Mouse (Mus musculus) hematopoietic stem cell, adult 5-6 weeks (primary cell): Measurements from ENCODE around the gene Olfr279. TPM values are rescaled to one million over a fixed set of nuclear protein-coding genes. Genes with fewer than 3 reads are reported as not detected.
"Not testable (repeated sequence)": the region's sequence is repeated elsewhere in the genome, so short reads cannot be mapped to it uniquely, and the experiment has no call there.

Experiments
- ATAC-seq, 2 experiments: fragments of 125-278 bp in 1 of 2; replicated peaks in 1 of 2; 2 replicates each; pipeline ENCODE4 v1.8.0; 2016 to 2017; ENCODE audit warnings: inconsistent platforms in 2 of 2, mild to moderate bottlenecking in 2 of 2, moderate number of reproducible peaks in 2 of 2, low read depth in 1 of 2, moderate TSS enrichment in 1 of 2; ENCODE audit not compliant: low FRiP score in 2 of 2, poor library complexity in 2 of 2, severe bottlenecking in 2 of 2, insufficient read depth in 1 of 2, low TSS enrichment in 1 of 2
- total RNA-seq: library from RNA; stranded (forward); fragments of 172-1452, 232-1000 nt; gene quantifications from 2 replicates; pipeline ENCODE4 v1.2.3, GENCODE M21; 2017

Gene Olfr279
- total RNA-seq, 1 experiment from 2014 or later = not detected

DNA sequence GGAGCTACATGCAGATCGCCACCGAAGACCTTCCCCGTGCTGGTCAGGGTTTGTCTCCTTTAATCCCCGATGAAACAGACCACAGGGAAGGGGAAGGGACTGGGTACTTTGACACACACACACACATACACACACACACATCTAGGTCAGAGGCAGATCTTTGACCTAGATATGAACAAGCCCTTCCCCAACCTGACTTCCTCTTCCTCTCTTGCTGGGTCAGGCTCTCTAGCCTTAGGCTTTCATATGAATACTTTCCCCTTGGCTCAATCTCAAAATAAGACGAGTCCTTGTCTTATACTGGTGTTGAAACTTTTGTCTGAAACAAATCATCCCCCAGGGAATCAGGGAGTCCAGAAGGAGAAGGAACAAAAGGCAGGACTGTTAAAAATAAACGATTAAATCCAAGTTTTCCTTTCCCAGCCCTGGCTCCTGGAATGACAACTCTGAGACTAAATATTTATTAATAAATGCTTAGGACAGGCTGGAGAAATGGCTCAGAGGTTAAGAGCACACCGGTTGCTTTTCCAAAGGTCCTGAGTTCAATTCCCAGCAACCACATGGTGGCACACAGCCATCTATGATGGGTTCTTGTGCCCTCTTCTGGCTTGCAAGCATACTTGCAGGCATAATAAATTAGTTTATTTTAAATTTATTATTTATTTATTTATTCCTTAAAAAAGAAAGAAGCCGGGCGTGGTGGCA lies 14.2 kb downstream of the Olfr279 start:
- peak; percentile 61 to 73 for ATAC-seq

DNA sequence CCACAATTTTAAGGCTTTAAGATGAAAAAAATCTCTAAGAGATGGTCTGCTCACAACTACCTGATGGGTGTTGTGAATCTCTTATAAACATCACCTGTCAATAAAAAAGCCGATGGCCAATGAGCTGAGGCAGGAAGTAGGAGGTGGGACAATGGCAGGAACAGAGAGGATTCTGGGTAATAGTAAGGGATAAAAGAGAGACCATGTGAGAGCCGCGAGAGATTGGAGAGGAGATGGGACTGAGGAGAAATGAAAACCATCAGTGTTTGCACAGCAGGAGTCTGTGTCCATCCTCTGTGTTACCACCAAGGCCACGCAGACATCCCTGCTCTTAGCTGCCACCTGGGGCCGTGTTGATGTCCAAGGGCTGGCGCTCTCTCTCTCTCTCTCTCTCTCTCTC lies 15.1 kb downstream of the Olfr279 start:
- ATAC-seq = no peak

DNA sequence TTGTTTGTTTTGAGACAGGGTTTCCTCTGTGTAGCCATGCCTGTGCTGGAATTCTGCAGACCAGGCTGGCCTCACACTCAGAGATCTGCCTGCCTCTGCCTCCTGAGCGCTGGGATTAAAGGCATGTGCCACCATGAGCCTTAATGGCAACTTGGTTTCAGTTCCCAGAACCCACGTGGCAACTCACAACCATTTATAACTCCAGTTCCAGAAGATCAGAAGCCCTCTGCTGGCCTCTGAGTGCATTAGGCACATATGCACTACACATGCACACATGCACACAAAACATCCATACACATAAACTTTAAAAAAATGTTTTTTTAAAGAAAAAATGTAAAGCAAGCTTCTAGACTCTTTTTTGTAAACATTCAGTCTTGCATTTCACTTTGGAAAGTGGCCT lies 17.2 kb downstream of the Olfr279 start:
- ATAC-seq = no peak

DNA sequence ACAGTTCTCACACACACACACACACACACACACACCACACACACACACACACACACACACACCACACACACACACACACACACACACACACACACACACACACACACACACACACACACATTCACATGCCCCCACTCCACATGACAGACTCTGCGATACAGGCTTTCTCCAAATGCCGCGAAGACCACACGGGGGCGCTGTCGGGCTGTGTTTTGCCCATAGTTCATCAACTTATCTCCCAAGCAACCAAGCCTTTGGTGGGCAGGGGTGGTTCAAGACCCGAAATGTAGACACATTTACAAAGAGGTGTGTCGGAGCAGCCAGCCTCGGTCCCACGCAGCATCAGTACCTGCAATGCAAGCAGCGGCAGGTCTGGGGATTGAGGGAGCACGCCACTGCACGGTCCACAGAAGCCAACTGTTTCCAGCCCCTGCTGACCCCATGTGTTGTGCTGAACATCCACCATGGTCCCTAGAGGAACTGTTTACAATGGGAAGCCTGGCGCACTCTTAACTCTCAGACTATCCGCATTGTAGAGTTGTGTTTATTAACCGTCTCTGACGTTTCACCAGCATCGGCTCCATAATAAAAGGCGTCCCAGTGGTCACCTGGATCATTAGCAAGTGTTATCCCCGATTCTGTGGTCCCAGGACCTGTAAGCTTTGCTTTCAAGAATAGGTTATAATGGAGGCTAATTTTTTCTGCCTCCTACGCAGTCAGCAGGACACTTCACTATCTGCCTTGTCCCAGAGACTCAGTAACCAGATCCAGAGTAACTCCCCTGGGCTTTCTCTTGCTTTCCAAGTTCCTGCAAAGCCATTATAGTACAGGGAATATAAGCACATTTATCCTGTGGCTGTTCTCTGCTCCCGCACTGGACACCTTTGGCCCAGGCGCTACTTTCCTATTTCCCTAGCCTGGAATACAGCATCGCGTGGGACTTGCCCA lies 18.5 kb downstream of the Olfr279 start:
- peak; percentile 59 to 75 for ATAC-seq

DNA sequence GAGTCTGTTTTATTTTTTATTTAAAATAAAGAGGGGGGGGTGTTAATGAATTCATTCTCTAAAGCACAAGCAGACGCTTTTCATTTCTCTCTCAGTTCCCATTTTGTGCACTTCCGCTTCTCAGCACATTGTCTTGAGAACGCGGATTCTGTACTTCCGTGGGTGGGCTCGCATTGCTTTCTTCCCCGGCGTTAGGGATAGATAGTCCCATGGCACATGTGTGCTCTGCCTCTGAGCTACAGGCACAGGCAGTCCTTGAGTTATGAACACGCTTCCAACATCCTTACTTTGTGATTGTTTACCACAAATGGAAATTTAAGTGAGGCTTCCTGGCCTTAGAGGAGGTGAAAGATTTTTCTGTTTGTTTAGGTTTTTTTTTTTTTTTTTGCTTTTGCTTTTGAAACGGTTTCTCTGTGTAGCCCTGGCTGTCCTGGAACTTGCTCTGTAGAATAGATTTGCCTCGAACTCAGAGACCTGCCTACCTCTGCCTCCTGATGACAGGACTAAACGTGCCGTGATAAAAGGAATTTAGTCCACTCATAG lies 19.3 kb downstream of the Olfr279 start:
- peak; percentile 40 to 60; a peak in 3 of 4 replicates for ATAC-seq

DNA sequence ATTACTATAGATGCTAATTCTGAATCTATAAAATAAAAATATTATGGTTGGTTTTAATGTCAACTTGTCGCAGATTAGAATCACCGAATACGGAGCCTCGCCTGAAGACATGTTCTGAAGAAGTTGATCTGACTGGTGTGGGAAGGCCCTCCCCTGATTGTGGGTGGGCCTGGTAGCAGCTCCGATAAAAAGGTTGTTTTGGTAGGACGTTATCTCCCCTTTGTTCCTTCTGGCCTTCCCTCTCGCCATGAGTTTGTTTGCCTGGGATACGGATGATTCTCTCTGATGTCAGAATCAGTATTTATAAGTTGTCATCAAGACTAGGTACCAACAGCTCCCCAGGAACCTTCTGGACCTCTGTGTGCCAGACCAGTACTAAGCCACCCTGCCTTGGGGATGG lies 20.0 kb downstream of the Olfr279 start:
- ATAC-seq = no peak

DNA sequence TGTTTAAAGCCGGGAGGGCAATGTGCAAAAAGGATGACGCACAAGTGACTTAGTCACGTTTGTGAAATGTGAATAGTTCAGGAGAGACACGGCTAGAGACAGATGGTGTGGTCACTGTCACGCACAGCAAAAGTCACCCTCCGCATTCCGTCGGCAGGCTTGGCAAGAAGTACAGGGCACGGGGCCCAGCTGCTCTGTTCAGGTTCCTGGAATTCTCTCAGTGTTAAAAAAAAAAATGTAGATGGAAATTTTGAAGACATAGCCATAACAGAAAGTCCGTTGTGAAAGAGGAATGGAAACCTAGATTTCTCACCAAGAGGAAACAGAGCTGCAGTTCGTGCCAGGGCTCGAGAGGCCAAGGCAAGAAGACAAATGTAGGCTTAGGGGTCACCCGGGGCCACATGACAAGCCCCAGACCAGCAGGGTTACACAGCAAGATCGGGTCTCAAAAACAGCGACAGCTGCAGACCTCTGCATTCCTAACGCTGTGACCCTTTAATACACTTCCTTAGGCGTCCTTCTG lies 20.7 kb downstream of the Olfr279 start:
- peak in 1 of 2 experiments; percentile 24; a peak in 1 of 4 replicates for ATAC-seq

DNA sequence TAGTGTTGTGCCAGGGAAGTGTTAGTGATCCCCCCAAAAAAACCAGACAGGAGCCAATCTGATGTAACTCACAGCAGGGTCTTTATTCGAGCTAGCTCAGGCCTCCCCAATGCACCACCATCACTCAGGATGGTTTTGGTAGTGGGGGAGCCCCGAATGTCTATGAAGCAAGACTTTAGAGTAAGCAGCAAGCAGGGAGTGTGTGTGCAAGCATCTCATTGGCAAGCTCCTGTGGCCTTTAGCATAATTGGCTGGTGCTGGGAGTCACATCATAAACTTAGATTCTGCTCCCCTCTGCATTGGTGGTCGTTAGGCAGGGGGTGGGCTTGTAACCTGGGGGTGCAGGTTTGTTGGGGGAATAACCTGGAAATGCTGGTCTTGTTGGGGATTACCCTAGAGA lies 21.5 kb downstream of the Olfr279 start:
- ATAC-seq = not testable (repeated sequence)

DNA sequence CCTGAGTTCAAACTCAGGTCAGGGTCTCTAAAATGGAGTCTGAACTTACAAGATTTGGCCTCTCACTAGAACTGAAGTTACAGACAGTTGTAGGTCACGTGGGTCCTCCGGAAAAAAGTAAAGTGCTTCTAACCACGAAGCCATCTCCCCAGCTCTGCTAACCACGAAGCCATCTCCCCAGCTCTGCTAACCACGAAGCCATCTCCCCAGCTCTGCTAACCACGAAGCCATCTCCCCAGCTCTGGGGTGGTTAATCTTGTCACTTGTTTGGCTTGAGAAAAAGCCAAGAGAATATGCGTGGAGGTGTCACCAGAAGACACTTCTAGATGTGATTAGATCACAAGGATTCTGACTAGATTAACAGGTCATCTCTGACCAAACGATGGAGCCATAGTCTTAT lies 21.9 kb downstream of the Olfr279 start:
- peak in 1 of 2 experiments; percentile 18; a peak in 1 of 4 replicates for ATAC-seq

DNA sequence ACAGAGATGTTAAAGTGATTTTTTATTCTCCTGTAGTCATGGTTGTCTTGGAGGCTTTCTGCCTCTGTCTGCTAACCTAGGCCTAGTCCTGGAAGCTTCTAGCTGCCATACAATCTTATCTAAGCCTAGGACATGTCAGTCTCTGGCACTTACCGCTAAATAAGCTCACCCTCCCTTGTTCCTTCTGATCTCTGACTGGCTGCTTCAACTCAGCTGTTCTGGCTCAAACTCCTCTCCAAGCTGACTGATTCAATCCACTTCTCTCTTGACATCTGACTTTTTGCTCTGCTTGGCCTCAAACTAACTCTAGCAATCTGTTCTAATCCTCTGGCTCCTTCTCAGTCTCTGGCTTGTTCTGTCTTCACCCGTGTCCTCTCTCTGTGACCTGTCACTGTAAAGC lies 22.6 kb downstream of the Olfr279 start:
- not testable (repeated sequence) for ATAC-seq

DNA sequence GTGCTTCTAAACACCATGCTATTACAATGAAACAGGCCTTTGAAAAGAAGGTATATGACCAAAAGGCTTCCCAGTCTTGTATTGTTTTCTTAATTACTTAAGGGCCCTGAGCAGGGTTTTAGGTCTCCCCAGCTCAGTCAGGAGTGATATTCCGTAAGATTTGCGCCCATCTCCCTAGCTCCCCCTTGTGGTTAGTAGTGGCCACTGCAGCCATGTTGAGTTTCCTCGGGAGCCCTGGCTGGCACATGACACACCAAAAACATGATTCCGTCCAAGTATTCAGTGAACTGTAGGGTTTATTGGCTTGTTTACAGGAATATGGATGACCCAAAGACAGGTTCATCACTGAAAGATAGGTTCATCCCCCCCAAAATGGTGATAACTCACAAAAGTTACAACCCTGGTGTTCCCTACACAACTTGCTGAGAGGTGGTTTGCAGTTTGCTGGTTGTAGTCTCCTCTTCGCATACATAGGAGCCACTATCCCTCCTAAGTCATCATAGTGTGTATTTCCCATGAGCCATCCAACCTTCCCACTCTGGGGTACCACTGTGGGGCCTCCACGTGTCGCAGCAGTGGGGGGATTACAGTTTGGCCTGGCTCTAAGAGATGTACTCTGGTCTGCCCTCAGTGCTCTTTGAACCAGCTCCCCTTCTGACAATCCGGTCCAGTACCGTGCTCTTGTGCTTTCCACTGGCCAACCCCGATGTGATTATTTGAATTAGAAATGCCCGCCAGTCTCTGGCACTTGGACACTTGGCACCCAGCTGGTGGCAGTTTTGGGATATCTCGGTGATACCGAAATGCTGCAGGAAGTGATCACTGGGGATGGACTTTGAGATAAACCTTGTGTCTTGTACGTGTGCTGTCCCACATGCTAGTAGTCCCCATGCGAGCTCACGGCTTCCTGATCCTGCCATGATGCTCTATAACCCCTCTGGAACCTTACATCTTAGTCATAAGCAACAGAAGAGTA lies 25.5 kb downstream of the Olfr279 start:
- peak; percentile 33 to 68; a peak in 3 of 4 replicates for ATAC-seq

DNA sequence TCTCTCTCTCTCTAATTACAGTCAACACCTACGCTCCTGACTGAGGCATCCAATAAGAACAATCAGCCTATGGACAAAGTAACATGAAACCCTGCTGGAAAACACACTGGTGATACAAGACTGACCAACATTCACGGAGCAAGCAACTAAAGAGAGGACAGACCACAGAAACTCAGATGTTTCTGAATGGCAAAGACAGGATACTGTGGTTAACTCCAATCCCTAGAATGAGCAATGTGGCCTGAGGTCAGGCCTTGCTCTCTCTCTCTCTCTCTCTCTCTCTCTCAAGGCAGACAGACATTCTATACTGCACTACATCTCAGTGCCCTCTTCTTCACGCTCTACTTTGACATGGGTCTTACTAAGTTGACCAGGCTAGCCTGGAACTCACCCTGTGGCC lies 29.0 kb downstream of the Olfr279 start:
- no peak for ATAC-seq

DNA sequence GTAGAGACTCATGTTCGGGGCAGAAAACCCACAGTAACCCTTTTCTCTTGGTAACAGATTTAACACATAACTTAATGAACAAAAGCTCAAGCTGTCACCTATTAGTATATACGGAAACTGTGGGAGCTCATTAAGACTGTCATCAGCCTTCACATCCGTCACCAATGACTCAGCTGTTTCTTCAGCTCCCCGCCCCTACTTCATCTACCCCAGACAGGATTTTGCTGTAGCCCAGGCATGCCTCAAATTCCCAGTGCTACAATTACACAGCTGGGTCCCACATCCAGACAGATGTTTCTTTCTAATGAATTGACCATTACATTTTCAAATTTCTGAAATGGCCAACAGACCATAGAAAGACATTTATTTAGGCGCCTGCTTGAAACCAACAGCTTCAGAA lies 33.9 kb downstream of the Olfr279 start:
- ATAC-seq = no peak; a peak in 1 of 4 replicates

DNA sequence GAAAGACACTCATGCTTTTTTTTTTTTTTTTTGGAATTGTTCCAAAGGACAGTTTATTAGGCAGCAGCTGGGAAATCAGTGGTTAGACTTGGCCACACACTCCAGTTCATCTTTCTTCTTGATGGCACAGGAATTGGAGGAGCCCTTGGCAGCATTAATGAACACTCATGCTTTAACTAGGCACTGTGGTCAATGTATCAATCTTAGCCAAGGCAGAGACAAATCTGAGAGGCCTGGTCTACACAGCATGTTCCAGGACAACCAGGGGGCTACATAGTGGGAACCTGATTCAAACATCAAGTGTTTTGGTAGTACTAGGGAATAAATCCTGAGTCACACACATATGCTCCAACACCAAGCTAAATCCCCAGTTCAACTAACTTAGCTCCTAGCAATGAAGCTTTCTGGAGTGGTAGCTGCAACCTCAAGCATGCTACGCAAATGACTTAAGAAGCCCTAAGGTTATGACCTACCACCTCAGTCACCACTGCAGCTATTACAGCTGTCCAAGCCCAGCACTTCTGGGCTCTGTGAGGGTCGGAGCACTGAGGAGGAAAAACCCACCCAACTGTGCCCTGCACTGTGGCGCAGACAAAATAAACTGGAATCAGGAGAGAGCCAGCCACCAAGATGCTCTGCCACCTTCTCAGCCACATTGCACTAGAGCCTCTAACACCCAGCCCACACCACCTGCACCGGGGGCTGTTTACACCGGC lies 35.0 kb downstream of the Olfr279 start:
- ATAC-seq = no peak

DNA sequence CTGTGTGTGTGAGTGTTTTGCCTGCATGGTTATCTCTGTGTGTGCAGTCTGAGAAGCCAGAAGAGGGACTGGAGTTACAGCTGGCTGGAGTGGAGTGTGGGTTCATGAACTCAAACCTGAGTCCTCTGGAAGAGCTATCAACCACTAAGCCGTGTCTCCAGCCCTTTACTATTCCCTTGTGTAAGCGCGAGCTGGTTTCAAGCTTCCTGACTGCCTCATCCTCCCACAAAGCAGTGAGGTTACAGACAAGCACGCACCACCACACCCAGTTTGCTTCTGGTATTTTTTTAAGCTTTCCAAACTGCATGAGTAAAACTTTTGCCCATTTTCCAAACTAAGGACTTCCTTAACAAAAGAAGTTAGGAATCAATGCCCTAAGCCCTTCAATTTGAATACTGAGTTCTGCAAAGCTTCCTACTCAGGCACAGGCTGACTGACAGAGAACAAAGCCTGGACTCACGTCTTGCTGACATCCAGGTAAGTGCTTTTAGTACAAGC lies 35.9 kb downstream of the Olfr279 start:
- ATAC-seq = no peak

DNA sequence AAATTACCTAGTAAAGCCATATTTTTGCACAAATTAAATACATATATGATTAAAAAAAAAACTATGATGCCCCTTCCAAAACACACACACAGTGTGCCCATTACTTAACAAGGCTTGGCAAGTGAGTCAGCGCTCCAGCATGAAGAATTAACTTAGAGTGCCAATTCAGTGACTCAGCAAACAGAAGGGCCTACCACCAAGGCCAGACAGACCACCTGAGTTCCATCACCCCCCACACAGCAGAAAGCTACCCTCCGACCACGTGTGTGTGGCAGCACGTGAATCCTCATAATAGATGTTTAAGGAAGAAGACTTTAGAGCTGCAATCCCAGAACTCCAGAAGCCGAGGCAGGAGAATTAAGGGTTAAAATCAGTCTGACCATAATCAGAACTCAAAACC lies 40.1 kb downstream of the Olfr279 start:
- no peak for ATAC-seq
